Mouse (Mus musculus) cerebellum, adult 2 months (tissue): ENCODE data around the gene Hfe. TPM values are rescaled to one million over a fixed set of nuclear protein-coding genes. Genes with fewer than 3 reads are reported as not detected.
"Not testable (repeated sequence)": the region's sequence is repeated elsewhere in the genome, so short reads cannot be mapped to it uniquely, and the experiment has no call there.

Experiments
- DNase-seq, 2 experiments: peaks; one replicate each; pipeline ENCODE4 v3.0.0; 2021
- H3K27ac ChIP-seq: fragments of 200-500 bp; 2 replicates; pipeline ENCODE4 v1.5.1; 2012; ENCODE audit warnings: low read length, control low read depth, inconsistent platforms; ENCODE audit not compliant: insufficient read depth
- H3K27me3 ChIP-seq: fragments of 200-500 bp; 2 replicates; pipeline ENCODE4 v1.6.1; 2012; ENCODE audit warnings: inconsistent platforms, mild to moderate bottlenecking, low read length, moderate library complexity; ENCODE audit not compliant: control insufficient read depth, insufficient read depth
- H3K4me1 ChIP-seq: fragments of 200-500 bp; 2 replicates; pipeline ENCODE4 v1.6.1; 2011; ENCODE audit warnings: low read length; ENCODE audit not compliant: control insufficient read depth, insufficient read depth
- H3K4me3 ChIP-seq: fragments of 200-500 bp; replicated peaks from 2 replicates; pipeline ENCODE3; 2011; ENCODE audit warnings: mild to moderate bottlenecking, low read depth, low read length, control low read depth; ENCODE audit not compliant: insufficient read depth
- CTCF ChIP-seq: fragments of 200-500 bp; IDR thresholded peaks from 2 replicates; pipeline ENCODE4 v1.5.1; 2011; ENCODE audit warnings: low read depth, mild to moderate bottlenecking, control low read depth, low read length, moderate library complexity, borderline replicate concordance; ENCODE audit not compliant: insufficient read depth
- POLR2A ChIP-seq: fragments of 200-500 bp; IDR thresholded peaks from 2 replicates; pipeline ENCODE4 v1.6.1; 2011; ENCODE audit warnings: low read length, control low read depth, borderline replicate concordance; ENCODE audit not compliant: insufficient read depth
- WGBS: fragments of 180-500 bp; shearing (Covaris S2); methylation state at CpG from one replicate; pipeline ENCODE4 v1.1.7; 2018; 5-methylcytosine and 5-hydroxymethylcytosine counted together
- polyA plus RNA-seq: library from polyadenylated mRNA; depleted of rRNA; stranded (reverse); fragments of >200 nt; gene quantifications from 2 replicates; pipeline ENCODE4 v1.2.3, GENCODE M21; 2012

The Hfe gene
- polyA plus RNA-seq, 1 experiment = 6.2 TPM

- H3K4me3 ChIP-seq = no peak overlapping the region
- no peak overlapping the region for H3K27ac ChIP-seq
- no peak for DNase-seq
- WGBS = 15% methylated on average over 6 of the region's 6 CpGs
- H3K4me1 ChIP-seq = no peaks in the 10 kb centered on the region
- no peak for TF ChIP-seq POLR2A
- H3K27me3 ChIP-seq = no peaks in the 10 kb centered on the region
These were observed 42.1 kb upstream of the Hfe start for GRCm38 (mm10) chr13:23752742-23753172.

- peak; percentile 72 to 73 for DNase-seq
- H3K27me3 ChIP-seq, H3K4me1 ChIP-seq, H3K4me3 ChIP-seq: not testable (repeated sequence)
- 3% methylated on average over 22 of the region's 47 CpGs for WGBS
- 0 out of 2 replicates have a peak within 1 kb of the TSS, but pooled peaks have one; percentile 23 for H3K27ac ChIP-seq
These were observed 41.5 kb upstream of the Hfe start, which contains the start of gene Hist1h3b for GRCm38 (mm10) chr13:23752067-23752741. Hist1h3b (plus strand) TSS chr13:23752267.

GRCm38 (mm10) chr13:23751478-23751956 lies 40.9 kb upstream of the Hfe start:
- Histone ChIP-seq H3K27ac (no peak overlapping the region), H3K4me1 (no peaks in the 10 kb centered on the region), H3K4me3 (no peak overlapping the region), H3K27me3 (no peaks in the 10 kb centered on the region)
- TF ChIP-seq POLR2A (no peak), CTCF (no peak)
- 6% methylated on average over 11 of the region's 11 CpGs for WGBS
- no peak for DNase-seq

- H3K27ac ChIP-seq = peak within 1 kb of the TSS; percentile 23; the same call in 1 of the 2 replicates
- H3K4me3 ChIP-seq = peak within 1 kb of the TSS; percentile 60
- WGBS = 4% methylated on average over 34 of the region's 47 CpGs
- not testable (repeated sequence) for H3K27me3 ChIP-seq, H3K4me1 ChIP-seq
- peak; percentile 63 to 75 for DNase-seq
These were observed 40.3 kb upstream of the Hfe start, which contains the start of gene Hist1h2ab for GRCm38 (mm10) chr13:23750839-23751477. Hist1h2ab (plus strand) TSS chr13:23751126.

- WGBS = 95% methylated on average over 5 of the region's 5 CpGs
- TF ChIP-seq CTCF (no peak), POLR2A (no peak)
- Histone ChIP-seq H3K4me3 (no peak overlapping the region), H3K27ac (no peak overlapping the region), H3K4me1 (no peaks in the 10 kb centered on the region), H3K27me3 (no peaks in the 10 kb centered on the region)
- no peak for DNase-seq
These were observed 39.0 kb upstream of the Hfe start for GRCm38 (mm10) chr13:23749563-23750121.

GRCm38 (mm10) chr13:23747892-23748288 lies 37.2 kb upstream of the Hfe start:
- H3K4me1 ChIP-seq = no peaks in the 10 kb centered on the region
- no peak for TF ChIP-seq POLR2A
- no peak for TF ChIP-seq CTCF
- H3K4me3 ChIP-seq = no peak overlapping the region
- no peak overlapping the region for H3K27ac ChIP-seq
- no peak for DNase-seq
- no peaks in the 10 kb centered on the region for H3K27me3 ChIP-seq
- WGBS = 5% methylated on average over 4 of the region's 4 CpGs

GRCm38 (mm10) chr13:23747081-23747891 lies 36.6 kb upstream of the Hfe start:
- 5% methylated on average over 13 of the region's 13 CpGs for WGBS
- no peak for DNase-seq
- Histone ChIP-seq H3K27me3 (no peaks in the 10 kb centered on the region), H3K27ac (peak overlapping the region; percentile 73), H3K4me3 (peak overlapping the region; percentile 19), H3K4me1 (no peaks in the 10 kb centered on the region)
- TF ChIP-seq CTCF (no peak), POLR2A (no peak)
